Mouse (Mus musculus) left cerebral cortex, adult 2 months (tissue): ENCODE results near the gene Hoxa3. TPM values are rescaled to one million over a fixed set of nuclear protein-coding genes. Genes with fewer than 3 reads are reported as not detected.

Experiments
- DNase-seq, 2 experiments: peaks; one replicate each; pipeline ENCODE4 v3.0.0; 2021 to 2022; ENCODE audit warnings: low spot score in 2 of 2, mixed read lengths in 1 of 2; ENCODE audit errors: extremely low spot score in 1 of 2
- H3K27ac ChIP-seq: fragments of 200-600 bp; 2 replicates; pipeline ENCODE4 v1.8.1; 2022
- H3K4me3 ChIP-seq: fragments of 200-600 bp; 2 replicates; pipeline ENCODE4 v1.8.1; 2022
- CTCF ChIP-seq: fragments of 200-600 bp; IDR thresholded peaks from 2 replicates; pipeline ENCODE4 v1.8.1; 2022; ENCODE audit warnings: antibody characterized with exemption, mild to moderate bottlenecking, moderate library complexity
- intact Hi-C: fragments of 180-260 bp; cut with DNase I; formaldehyde crosslinking; loops from one replicate; pipeline ENCODE4 v1.15.1; 2025
- total RNA-seq, 2 experiments: library from RNA; stranded (reverse); gene quantifications; 2 replicates each; pipeline ENCODE4 v1.2.3; 2021

Hoxa3 gene
- total RNA-seq, 2 experiments from 2014 or later, result not detected

GRCm38 (mm10) chr6:52182793-52183192 lies 30.3 kb downstream of the Hoxa3 start:
- intact Hi-C loops, result no loop called here
- DNase-seq, result no peak
- TF ChIP-seq CTCF, result no peak
- no peak overlapping the region for H3K27ac ChIP-seq
- H3K4me3 ChIP-seq, result no peak overlapping the region

GRCm38 (mm10) chr6:52182030-52182429 lies 31.1 kb downstream of the Hoxa3 start:
- intact Hi-C loops, result no loop called here
- no peak for TF ChIP-seq CTCF
- Histone ChIP-seq H3K4me3 (no peak overlapping the region), H3K27ac (no peak overlapping the region)
- no peak for DNase-seq

GRCm38 (mm10) chr6:52180726-52181125 lies 32.4 kb downstream of the Hoxa3 start:
- H3K4me3 ChIP-seq, result no peak overlapping the region
- H3K27ac ChIP-seq, result no peak overlapping the region
- intact Hi-C loops, result no loop called here
- no peak for DNase-seq
- TF ChIP-seq CTCF, result no peak

- DNase-seq, result no peak
- no peak overlapping the region for H3K4me3 ChIP-seq
Measured at GRCm38 (mm10) chr6:52180213-52180710, 32.9 kb downstream of the Hoxa3 start.

GRCm38 (mm10) chr6:52179690-52180089 lies 33.4 kb downstream of the Hoxa3 start:
- Histone ChIP-seq H3K4me3 (no peak overlapping the region), H3K27ac (no peak overlapping the region)
- intact Hi-C loops, result no loop called here
- DNase-seq, result no peak
- no peak for TF ChIP-seq CTCF

More at GRCm38 (mm10) chr6:52180213-52180710, 32.9 kb downstream of the Hoxa3 start:
- no peak for TF ChIP-seq CTCF
- intact Hi-C loops, result no loop called here
- no peak overlapping the region for H3K27ac ChIP-seq

GRCm38 (mm10) chr6:52178918-52179665 lies 34.0 kb downstream of the Hoxa3 start:
- no peak for TF ChIP-seq CTCF
- intact Hi-C loops, result no loop called here
- no peak overlapping the region for H3K27ac ChIP-seq
- no peak for DNase-seq
- no peak overlapping the region for H3K4me3 ChIP-seq

GRCm38 (mm10) chr6:52177806-52178205 lies 35.3 kb downstream of the Hoxa3 start:
- no peak overlapping the region for H3K27ac ChIP-seq
- DNase-seq, result no peak
- intact Hi-C loops, result no loop called here
- no peak overlapping the region for H3K4me3 ChIP-seq
- TF ChIP-seq CTCF, result no peak

- Histone ChIP-seq H3K4me3 (no peak within 1 kb of the TSS), H3K27ac (no peak within 1 kb of the TSS)
- TF ChIP-seq CTCF, result no peak
- intact Hi-C loops, result no loop called here
- no peak for DNase-seq
Measured at GRCm38 (mm10) chr6:52177061-52177735, 35.9 kb downstream of the Hoxa3 start, which contains the start of gene 5730596B20Rik. Gene 5730596B20Rik, plus strand, starts transcription at chr6:52177498.

- H3K4me3 ChIP-seq, result no peak overlapping the region
- no peak overlapping the region for H3K27ac ChIP-seq
Measured at GRCm38 (mm10) chr6:52176391-52176790, 36.7 kb downstream of the Hoxa3 start.

GRCm38 (mm10) chr6:52175864-52176263 lies 37.3 kb downstream of the Hoxa3 start:
- TF ChIP-seq CTCF, result no peak
- no peak for DNase-seq
- intact Hi-C loops, result no loop called here
- Histone ChIP-seq H3K4me3 (no peak overlapping the region), H3K27ac (no peak overlapping the region)

More at GRCm38 (mm10) chr6:52176391-52176790, 36.7 kb downstream of the Hoxa3 start:
- intact Hi-C loops, result no loop called here
- TF ChIP-seq CTCF, result no peak
- no peak for DNase-seq

GRCm38 (mm10) chr6:52174968-52175751 lies 38.0 kb downstream of the Hoxa3 start:
- no peak overlapping the region for H3K27ac ChIP-seq
- no peak for TF ChIP-seq CTCF
- intact Hi-C loops, result no loop called here
- H3K4me3 ChIP-seq, result no peak overlapping the region
- DNase-seq, result no peak

- H3K4me3 ChIP-seq, result no peak overlapping the region
- no peak for DNase-seq
- no peak for TF ChIP-seq CTCF
- intact Hi-C loops, result no loop called here
- H3K27ac ChIP-seq, result no peak overlapping the region
Measured at GRCm38 (mm10) chr6:52173648-52174047, 39.5 kb downstream of the Hoxa3 start.
